Mouse (Mus musculus): ENCODE results near the gene Mrto4. TPM values are rescaled to one million over a fixed set of nuclear protein-coding genes. Genes with fewer than 3 reads are reported as not detected.

The Mrto4 gene
- polyA plus RNA-seq, 1 experiment: 90.5 TPM

- H3K27ac ChIP-seq (ENCODE audit: control insufficient read depth, insufficient read depth, low read depth, low read length): no peak overlapping the region
- TF ChIP-seq CTCF (IDR thresholded peaks at IDR 0.05; ENCODE audit: control insufficient read depth, insufficient read depth, insufficient replicate concordance, low read depth, low read length) (no peak), POLR2A (IDR thresholded peaks at IDR 0.05; ENCODE audit: control insufficient read depth, low read depth, low read length) (no peak)
- no peak overlapping the region for H3K4me3 ChIP-seq (ENCODE audit: control insufficient read depth, low read depth, low read length)
- H3K27me3 ChIP-seq (ENCODE audit: control insufficient read depth, insufficient read depth, low read length): no peaks in the 10 kb centered on the region
- no peaks in the 10 kb centered on the region for H3K36me3 ChIP-seq (ENCODE audit: control insufficient read depth, insufficient read depth, low read length)
- peaks cover 8% of the 10 kb centered on the region for H3K4me1 ChIP-seq (ENCODE audit: control insufficient read depth, insufficient read depth, low read length)
Observed at GRCm38 (mm10) chr4:139340835-139341234, 11.5 kb downstream of the Mrto4 start.

- H3K4me3 ChIP-seq (ENCODE audit: control insufficient read depth, low read depth, low read length): peak overlapping the region; percentile 77
Observed at GRCm38 (mm10) chr4:139338145-139338544, 14.2 kb downstream of the Mrto4 start.

GRCm38 (mm10) chr4:139336822-139337483 is 15.4 kb downstream of the Mrto4 start:
- Histone ChIP-seq H3K4me3 (ENCODE audit: control insufficient read depth, low read depth, low read length) (peak overlapping the region; percentile 76), H3K27ac (ENCODE audit: control insufficient read depth, insufficient read depth, low read depth, low read length) (peak overlapping the region; percentile 63; the same call in 1 of the 2 replicates)

More at GRCm38 (mm10) chr4:139338145-139338544, 14.2 kb downstream of the Mrto4 start:
- Histone ChIP-seq H3K36me3 (ENCODE audit: control insufficient read depth, insufficient read depth, low read length) (no peaks in the 10 kb centered on the region), H3K27me3 (ENCODE audit: control insufficient read depth, insufficient read depth, low read length) (no peaks in the 10 kb centered on the region), H3K27ac (ENCODE audit: control insufficient read depth, insufficient read depth, low read depth, low read length) (no peak overlapping the region), H3K4me1 (ENCODE audit: control insufficient read depth, insufficient read depth, low read length) (peaks cover 8% of the 10 kb centered on the region)
- no peak for TF ChIP-seq POLR2A (IDR thresholded peaks at IDR 0.05; ENCODE audit: control insufficient read depth, low read depth, low read length)
- no peak for TF ChIP-seq CTCF (IDR thresholded peaks at IDR 0.05; ENCODE audit: control insufficient read depth, insufficient read depth, insufficient replicate concordance, low read depth, low read length)

GRCm38 (mm10) chr4:139335507-139335906 is 16.9 kb downstream of the Mrto4 start:
- TF ChIP-seq POLR2A (IDR thresholded peaks at IDR 0.05; ENCODE audit: control insufficient read depth, low read depth, low read length): no peak
- TF ChIP-seq CTCF (IDR thresholded peaks at IDR 0.05; ENCODE audit: control insufficient read depth, insufficient read depth, insufficient replicate concordance, low read depth, low read length): no peak
- H3K27ac ChIP-seq (ENCODE audit: control insufficient read depth, insufficient read depth, low read depth, low read length): no peak overlapping the region
- no peaks in the 10 kb centered on the region for H3K27me3 ChIP-seq (ENCODE audit: control insufficient read depth, insufficient read depth, low read length)
- H3K36me3 ChIP-seq (ENCODE audit: control insufficient read depth, insufficient read depth, low read length): no peaks in the 10 kb centered on the region
- H3K4me3 ChIP-seq (ENCODE audit: control insufficient read depth, low read depth, low read length): no peak overlapping the region
- peaks cover 11% of the 10 kb centered on the region for H3K4me1 ChIP-seq (ENCODE audit: control insufficient read depth, insufficient read depth, low read length)

More at GRCm38 (mm10) chr4:139336822-139337483, 15.4 kb downstream of the Mrto4 start:
- Histone ChIP-seq H3K4me1 (ENCODE audit: control insufficient read depth, insufficient read depth, low read length) (peaks cover 8% of the 10 kb centered on the region), H3K27me3 (ENCODE audit: control insufficient read depth, insufficient read depth, low read length) (no peaks in the 10 kb centered on the region), H3K36me3 (ENCODE audit: control insufficient read depth, insufficient read depth, low read length) (no peaks in the 10 kb centered on the region)
- TF ChIP-seq CTCF (IDR thresholded peaks at IDR 0.05; ENCODE audit: control insufficient read depth, insufficient read depth, insufficient replicate concordance, low read depth, low read length): peak; percentile 91; the same call in 1 of the 2 replicates
- 0 out of 2 replicates have a peak, but pooled peaks have one; percentile 35 for TF ChIP-seq POLR2A (IDR thresholded peaks at IDR 0.05; ENCODE audit: control insufficient read depth, low read depth, low read length)

- Histone ChIP-seq H3K36me3 (ENCODE audit: control insufficient read depth, insufficient read depth, low read length) (no peaks in the 10 kb centered on the region), H3K27ac (ENCODE audit: control insufficient read depth, insufficient read depth, low read depth, low read length) (no peak overlapping the region), H3K27me3 (ENCODE audit: control insufficient read depth, insufficient read depth, low read length) (no peaks in the 10 kb centered on the region), H3K4me1 (ENCODE audit: control insufficient read depth, insufficient read depth, low read length) (peaks cover 11% of the 10 kb centered on the region), H3K4me3 (ENCODE audit: control insufficient read depth, low read depth, low read length) (no peak overlapping the region)
- TF ChIP-seq CTCF (IDR thresholded peaks at IDR 0.05; ENCODE audit: control insufficient read depth, insufficient read depth, insufficient replicate concordance, low read depth, low read length) (no peak), POLR2A (IDR thresholded peaks at IDR 0.05; ENCODE audit: control insufficient read depth, low read depth, low read length) (no peak)
Observed at GRCm38 (mm10) chr4:139334631-139335295, 17.6 kb downstream of the Mrto4 start.

GRCm38 (mm10) chr4:139330605-139331004 is 21.8 kb downstream of the Mrto4 start:
- TF ChIP-seq CTCF (IDR thresholded peaks at IDR 0.05; ENCODE audit: control insufficient read depth, insufficient read depth, insufficient replicate concordance, low read depth, low read length) (peak; percentile 59; the same call in 1 of the 2 replicates), POLR2A (IDR thresholded peaks at IDR 0.05; ENCODE audit: control insufficient read depth, low read depth, low read length) (no peak)

GRCm38 (mm10) chr4:139319740-139320139 is 32.6 kb downstream of the Mrto4 start:
- peak overlapping the region; percentile 46 for H3K4me3 ChIP-seq (ENCODE audit: control insufficient read depth, low read depth, low read length)
- no peak for TF ChIP-seq POLR2A (IDR thresholded peaks at IDR 0.05; ENCODE audit: control insufficient read depth, low read depth, low read length)
- no peak for TF ChIP-seq CTCF (IDR thresholded peaks at IDR 0.05; ENCODE audit: control insufficient read depth, insufficient read depth, insufficient replicate concordance, low read depth, low read length)
- H3K27ac ChIP-seq (ENCODE audit: control insufficient read depth, insufficient read depth, low read depth, low read length): no peak overlapping the region
- no peaks in the 10 kb centered on the region; the same call in 1 of the 2 replicates for H3K36me3 ChIP-seq (ENCODE audit: control insufficient read depth, insufficient read depth, low read length)
- H3K4me1 ChIP-seq (ENCODE audit: control insufficient read depth, insufficient read depth, low read length): no peaks in the 10 kb centered on the region
- no peaks in the 10 kb centered on the region for H3K27me3 ChIP-seq (ENCODE audit: control insufficient read depth, insufficient read depth, low read length)

More at GRCm38 (mm10) chr4:139330605-139331004, 21.8 kb downstream of the Mrto4 start:
- Histone ChIP-seq H3K4me3 (ENCODE audit: control insufficient read depth, low read depth, low read length) (peak overlapping the region; percentile 64), H3K4me1 (ENCODE audit: control insufficient read depth, insufficient read depth, low read length) (peaks cover 4% of the 10 kb centered on the region; the same call in 1 of the 2 replicates), H3K27me3 (ENCODE audit: control insufficient read depth, insufficient read depth, low read length) (no peaks in the 10 kb centered on the region), H3K36me3 (ENCODE audit: control insufficient read depth, insufficient read depth, low read length) (no peaks in the 10 kb centered on the region), H3K27ac (ENCODE audit: control insufficient read depth, insufficient read depth, low read depth, low read length) (no peak overlapping the region)
